Mouse (Mus musculus) hindbrain, embryonic 15.5 days (tissue): ENCODE measurements at regions not wholly inside any gene's neighbourhood (a gene's known extent, or its start where the extent isn't known, plus 50 kb on each side); places are given as distances from the start of the nearest gene placed in this dataset.
"Not testable (repeated sequence)": the region's sequence is repeated elsewhere in the genome, so short reads cannot be mapped to it uniquely, and the experiment has no call there.

Experiments
- ATAC-seq: fragments of 200-750 bp; cut with Nextera tagmentation; 2 replicates; pipeline ENCODE4 v1.8.0; 2017; ENCODE audit warnings: low read depth, moderate number of reproducible peaks, moderate TSS enrichment; ENCODE audit not compliant: low FRiP score
- H3K27ac ChIP-seq: fragments of 300-500 bp; sonication (generic); replicated peaks from 2 replicates; pipeline ENCODE4 v1.5.1; 2015; ENCODE audit warnings: mild to moderate bottlenecking, inconsistent platforms
- H3K27me3 ChIP-seq: fragments of 300-500 bp; sonication (generic); 2 replicates; pipeline ENCODE4 v1.6.1; 2015; ENCODE audit warnings: control low read depth, inconsistent platforms
- H3K36me3 ChIP-seq: fragments of 300-500 bp; sonication (generic); 2 replicates; pipeline ENCODE4 v1.6.1; 2015; ENCODE audit warnings: control low read depth, inconsistent platforms
- H3K4me1 ChIP-seq: fragments of 300-500 bp; sonication (generic); replicated peaks from 2 replicates; pipeline ENCODE4 v1.6.1; 2015; ENCODE audit warnings: control low read depth, inconsistent platforms
- H3K4me2 ChIP-seq: fragments of 300-500 bp; sonication (generic); 2 replicates; pipeline ENCODE4 v1.6.1; 2015; ENCODE audit warnings: moderate library complexity, mild to moderate bottlenecking, inconsistent platforms
- H3K4me3 ChIP-seq: fragments of 300-500 bp; sonication (generic); 2 replicates; pipeline ENCODE4 v1.5.1; 2015; ENCODE audit warnings: mild to moderate bottlenecking, inconsistent platforms
- H3K9ac ChIP-seq: fragments of 300-500 bp; sonication (generic); 2 replicates; pipeline ENCODE4 v1.6.1; 2015; ENCODE audit warnings: inconsistent platforms
- H3K9me3 ChIP-seq: fragments of 300-500 bp; sonication (generic); 2 replicates; pipeline ENCODE4 v1.6.1; 2016; ENCODE audit warnings: control low read depth, inconsistent platforms
- WGBS: fragments of 180-500 bp; shearing (Covaris S2); methylation state at CpG from one replicate; pipeline ENCODE4 v1.1.7; 2015; 5-methylcytosine and 5-hydroxymethylcytosine counted together

- Histone ChIP-seq H3K36me3 (no peaks in the 10 kb centered on the region), H3K9me3 (no peaks in the 10 kb centered on the region), H3K27me3 (no peaks in the 10 kb centered on the region), H3K4me3 (no peak overlapping the region), H3K27ac (no peak overlapping the region), H3K4me1 (no peaks in the 10 kb centered on the region), H3K9ac (no peak overlapping the region), H3K4me2 (no peak overlapping the region)
- no peak for ATAC-seq
- WGBS: 69% methylated on average over 3 of the region's 4 CpGs
Observed at GRCm38 (mm10) chr12:77042356-77042755, 80.4 kb upstream of the Max start.

GRCm38 (mm10) chr12:77041141-77041540, 79.1 kb upstream of the Max start:
- Histone ChIP-seq H3K4me1 (no peaks in the 10 kb centered on the region), H3K4me2 (no peak overlapping the region), H3K9me3 (no peaks in the 10 kb centered on the region), H3K36me3 (no peaks in the 10 kb centered on the region), H3K27ac (no peak overlapping the region), H3K9ac (no peak overlapping the region), H3K4me3 (no peak overlapping the region), H3K27me3 (no peaks in the 10 kb centered on the region)
- ATAC-seq: no peak
- 38% methylated on average over 5 of the region's 5 CpGs for WGBS

- H3K36me3 ChIP-seq: no peaks in the 10 kb centered on the region
- no peaks in the 10 kb centered on the region for H3K4me1 ChIP-seq
- no peak overlapping the region for H3K4me3 ChIP-seq
- no peak overlapping the region for H3K9ac ChIP-seq
- no peak overlapping the region for H3K4me2 ChIP-seq
- whole genome bisulfite sequencing: 91% methylated on average over 4 of the region's 4 CpGs
- no peak for ATAC-seq
- H3K27ac ChIP-seq: no peak overlapping the region
- no peaks in the 10 kb centered on the region for H3K9me3 ChIP-seq
- H3K27me3 ChIP-seq: no peaks in the 10 kb centered on the region
Observed at GRCm38 (mm10) chr12:77039953-77040305, 77.9 kb upstream of the Max start.

- no peak overlapping the region for H3K9ac ChIP-seq
- no peaks in the 10 kb centered on the region for H3K4me1 ChIP-seq
- no peaks in the 10 kb centered on the region for H3K9me3 ChIP-seq
- 76% methylated on average over 17 of the region's 17 CpGs for WGBS
- H3K4me2 ChIP-seq: no peak overlapping the region
- H3K4me3 ChIP-seq: no peak overlapping the region
- no peak overlapping the region for H3K27ac ChIP-seq
- no peak for ATAC-seq
- H3K27me3 ChIP-seq: no peaks in the 10 kb centered on the region
- no peaks in the 10 kb centered on the region for H3K36me3 ChIP-seq
Observed at GRCm38 (mm10) chr12:77039295-77039952, 77.4 kb upstream of the Max start.

- no peak for ATAC-seq
- Histone ChIP-seq H3K4me3 (no peak overlapping the region), H3K9me3 (no peaks in the 10 kb centered on the region), H3K9ac (no peak overlapping the region), H3K36me3 (no peaks in the 10 kb centered on the region), H3K27ac (no peak overlapping the region), H3K4me2 (no peak overlapping the region), H3K27me3 (no peaks in the 10 kb centered on the region), H3K4me1 (no peaks in the 10 kb centered on the region)
- 54% methylated on average over 2 of the region's 2 CpGs for WGBS
Observed at GRCm38 (mm10) chr12:77035676-77036075, 73.7 kb upstream of the Max start.

- Histone ChIP-seq H3K4me3 (no peak overlapping the region), H3K9ac (no peak overlapping the region), H3K9me3 (no peaks in the 10 kb centered on the region), H3K4me2 (no peak overlapping the region), H3K4me1 (no peaks in the 10 kb centered on the region), H3K27ac (no peak overlapping the region), H3K27me3 (no peaks in the 10 kb centered on the region), H3K36me3 (no peaks in the 10 kb centered on the region)
- WGBS: 74% methylated on average over 1 of the region's 1 CpGs
- no peak for ATAC-seq
Observed at GRCm38 (mm10) chr12:77031448-77031847, 69.4 kb upstream of the Max start.

GRCm38 (mm10) chr12:77025431-77025879, 63.5 kb upstream of the Max start:
- ATAC-seq: no peak
- H3K4me3 ChIP-seq: no peak overlapping the region
- H3K9ac ChIP-seq: no peak overlapping the region
- H3K27ac ChIP-seq: no peak overlapping the region
- no peaks in the 10 kb centered on the region for H3K36me3 ChIP-seq
- H3K27me3 ChIP-seq: no peaks in the 10 kb centered on the region
- no peak overlapping the region for H3K4me2 ChIP-seq
- WGBS: 79% methylated on average over 7 of the region's 7 CpGs
- H3K4me1 ChIP-seq: peaks cover 18% of the 10 kb centered on the region; the same call in 1 of the 2 replicates
- no peaks in the 10 kb centered on the region for H3K9me3 ChIP-seq

GRCm38 (mm10) chr12:77022538-77022937, 60.5 kb upstream of the Max start:
- H3K36me3 ChIP-seq: no peaks in the 10 kb centered on the region
- H3K4me2 ChIP-seq: no peak overlapping the region
- 41% methylated on average over 5 of the region's 5 CpGs for WGBS
- peaks cover 18% of the 10 kb centered on the region; the same call in 1 of the 2 replicates for H3K4me1 ChIP-seq
- no peak overlapping the region for H3K27ac ChIP-seq
- no peaks in the 10 kb centered on the region for H3K9me3 ChIP-seq
- H3K27me3 ChIP-seq: no peaks in the 10 kb centered on the region
- ATAC-seq: no peak
- no peak overlapping the region for H3K9ac ChIP-seq
- no peak overlapping the region for H3K4me3 ChIP-seq

- Histone ChIP-seq H3K27me3 (no peaks in the 10 kb centered on the region), H3K9me3 (no peaks in the 10 kb centered on the region), H3K9ac (no peak overlapping the region), H3K27ac (no peak overlapping the region), H3K4me3 (no peak overlapping the region), H3K4me1 (peaks cover 18% of the 10 kb centered on the region; the same call in 1 of the 2 replicates), H3K4me2 (no peak overlapping the region), H3K36me3 (no peaks in the 10 kb centered on the region)
- ATAC-seq: no peak
- 73% methylated on average over 5 of the region's 5 CpGs for WGBS
Observed at GRCm38 (mm10) chr12:77021881-77022280, 59.9 kb upstream of the Max start.

GRCm38 (mm10) chr12:77019708-77020511, 57.9 kb upstream of the Max start:
- ATAC-seq: peak; percentile 74
- WGBS: 65% methylated on average over 14 of the region's 14 CpGs

GRCm38 (mm10) chr12:77019148-77019547, 57.1 kb upstream of the Max start:
- H3K9ac ChIP-seq, H3K4me2 ChIP-seq, H3K27me3 ChIP-seq, H3K27ac ChIP-seq, H3K36me3 ChIP-seq, H3K4me3 ChIP-seq, H3K9me3 ChIP-seq, ATAC-seq: not testable (repeated sequence)
- peaks cover 18% of the 10 kb centered on the region; the same call in 1 of the 2 replicates for H3K4me1 ChIP-seq
- WGBS: 25% methylated on average over 2 of the region's 2 CpGs

More at GRCm38 (mm10) chr12:77019708-77020511, 57.9 kb upstream of the Max start:
- Histone ChIP-seq H3K4me3 (no peak overlapping the region), H3K4me1 (peaks cover 18% of the 10 kb centered on the region; the same call in 1 of the 2 replicates), H3K27me3 (no peaks in the 10 kb centered on the region), H3K27ac (no peak overlapping the region), H3K9ac (no peak overlapping the region), H3K9me3 (no peaks in the 10 kb centered on the region), H3K36me3 (no peaks in the 10 kb centered on the region), H3K4me2 (no peak overlapping the region)

- H3K4me3 ChIP-seq: no peak overlapping the region
- no peak overlapping the region for H3K4me2 ChIP-seq
- ATAC-seq: no peak
- no peaks in the 10 kb centered on the region for H3K36me3 ChIP-seq
- 73% methylated on average over 6 of the region's 6 CpGs for WGBS
- H3K4me1 ChIP-seq: peaks cover 17% of the 10 kb centered on the region; the same call in 1 of the 2 replicates
- no peaks in the 10 kb centered on the region for H3K9me3 ChIP-seq
- H3K9ac ChIP-seq: no peak overlapping the region
- no peak overlapping the region for H3K27ac ChIP-seq
- no peaks in the 10 kb centered on the region for H3K27me3 ChIP-seq
Observed at GRCm38 (mm10) chr12:77018373-77018772, 56.4 kb upstream of the Max start.
